Comparison of ENCODE assay signal across 8 mouse cellular contexts in the genomic region with DNA sequence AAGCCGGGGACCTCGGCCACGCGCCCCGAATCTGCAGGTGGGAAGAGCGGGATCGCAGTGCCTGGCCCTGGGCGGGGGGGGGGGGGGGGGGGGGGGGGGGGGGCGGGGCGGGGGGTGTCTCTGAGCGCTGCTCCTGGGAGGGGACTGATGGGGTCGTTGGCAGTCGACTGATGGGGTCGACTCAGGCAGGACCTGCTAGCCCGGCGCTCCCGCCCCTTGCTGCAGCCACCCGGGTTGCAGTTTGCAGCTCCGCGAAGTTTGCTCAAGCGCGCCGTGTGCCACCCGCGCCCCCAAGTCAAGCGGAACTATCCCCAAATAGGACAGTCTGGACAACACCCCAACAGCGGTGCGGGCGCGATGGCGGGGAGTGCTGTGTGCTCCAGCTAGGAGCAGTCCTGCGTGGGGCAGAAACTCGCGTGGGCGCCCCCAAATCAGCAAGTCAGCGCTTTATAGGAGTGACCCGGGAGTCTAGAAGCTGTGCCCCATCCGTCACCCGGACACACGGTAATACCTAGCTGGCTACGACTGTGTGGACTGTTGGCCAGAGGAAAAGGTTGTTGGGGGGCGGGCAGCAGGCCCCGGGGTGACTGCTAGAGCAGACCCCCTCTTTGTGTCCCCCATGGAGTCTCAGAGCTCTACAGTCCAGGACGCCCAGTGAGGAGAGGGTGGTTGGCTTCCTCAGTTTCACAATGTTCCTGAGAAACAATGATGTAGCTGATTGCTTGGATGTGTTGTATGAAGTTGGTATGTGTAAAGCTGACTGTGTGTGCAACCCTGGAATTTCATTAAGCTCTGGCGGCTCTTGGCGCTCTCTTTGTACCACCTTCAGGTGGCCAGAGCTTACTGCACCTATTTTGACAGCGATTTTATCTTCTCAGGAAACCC. TPM values are rescaled to one million over a fixed set of nuclear protein-coding genes. Genes with fewer than 3 reads are reported as not detected.
DNase-seq lines count a peak whose midpoint lies in the region; ATAC-seq and TF ChIP-seq lines count a peak whose summit lies in the region.

No protein-coding gene starts in this region.

- H3K9me3 ChIP-seq in limb, embryonic 10.5 days (replicated peaks), result no peaks in the 10 kb centered on the region
- H3K9me3 ChIP-seq in midbrain, embryonic 10.5 days (replicated peaks), result 0 out of 2 replicates have a peak, but pooled peaks cover 2% of the 10 kb centered on the region

- H3K27ac ChIP-seq in limb, embryonic 10.5 days, result peak overlapping the region; percentile 89
- peak overlapping the region; percentile 91 for H3K27ac ChIP-seq in midbrain, embryonic 10.5 days (replicated peaks)
- peak overlapping the region; percentile 69 for H3K27ac ChIP-seq in small intestine, adult 2 months (ENCODE audit: insufficient read depth, low read depth, low read length)

- TF ChIP-seq CTCF in small intestine, adult 2 months (IDR thresholded peaks at IDR 0.05; ENCODE audit: extremely low read depth, insufficient read length, insufficient replicate concordance, low read depth, low read length), result peak; percentile 68; the same call in 1 of the 2 replicates

- peak; percentile 78 for ATAC-seq in common myeloid progenitor, adult 5-6 weeks (replicated peaks; ENCODE audit: low read depth, poor library complexity, severe bottlenecking)

- H3K4me1 ChIP-seq in limb, embryonic 10.5 days, result peaks cover 19% of the 10 kb centered on the region
- H3K4me1 ChIP-seq in midbrain, embryonic 10.5 days, result peaks cover 27% of the 10 kb centered on the region
- H3K4me1 ChIP-seq in small intestine, adult 2 months (ENCODE audit: control insufficient read depth, insufficient read depth, insufficient read length, low read length), result 0 out of 2 replicates have a peak, but pooled peaks cover 4% of the 10 kb centered on the region

- intact Hi-C loops in gastrocnemius, postnatal 14 days (cut with DNase I; ENCODE audit: low total_unique reads), result no loop called here

- no peaks in the 10 kb centered on the region for H3K27me3 ChIP-seq in limb, embryonic 10.5 days (ENCODE audit: low read depth, poor library complexity, severe bottlenecking)
- H3K27me3 ChIP-seq in midbrain, embryonic 10.5 days (ENCODE audit: low read depth, poor library complexity, severe bottlenecking), result 0 out of 2 replicates have a peak, but pooled peaks cover 3% of the 10 kb centered on the region
- no peaks in the 10 kb centered on the region for H3K27me3 ChIP-seq in small intestine, adult 2 months (ENCODE audit: control insufficient read depth, insufficient read depth, low read length)

- DNase-seq in cerebellum, adult 18-20 months, result peak; percentile 12 to 22
- DNase-seq in cerebellum, adult 11-12 months, result no peak
- DNase-seq in gastrocnemius, postnatal 14 days, result peak; percentile 42
- peak; percentile 12 for DNase-seq in induced T-regulatory cell, adult 2 months (ENCODE audit: low read depth)
- peak; percentile 82 for DNase-seq in limb, embryonic 10.5 days (ENCODE audit: low spot score)
- peak; percentile 84 for DNase-seq in midbrain, embryonic 10.5 days (ENCODE audit: low spot score)

- no peak for TF ChIP-seq POLR2A in small intestine, adult 2 months (IDR thresholded peaks at IDR 0.05; ENCODE audit: low read depth, low read length)

- WGBS in limb, embryonic 10.5 days, result under 1% methylated on average over 37 of the region's 47 CpGs
- under 1% methylated on average over 40 of the region's 47 CpGs for WGBS in midbrain, embryonic 10.5 days
- WGBS in small intestine, adult 2 months, result under 1% methylated on average over 39 of the region's 47 CpGs

- no peaks in the 10 kb centered on the region for H3K36me3 ChIP-seq in limb, embryonic 10.5 days
- no peaks in the 10 kb centered on the region for H3K36me3 ChIP-seq in midbrain, embryonic 10.5 days
- H3K36me3 ChIP-seq in small intestine, adult 2 months (ENCODE audit: control insufficient read depth, insufficient read depth, low read length), result no peaks in the 10 kb centered on the region

- H3K4me3 ChIP-seq in limb, embryonic 10.5 days, result peak overlapping the region; percentile 71
- peak overlapping the region; percentile 78 for H3K4me3 ChIP-seq in midbrain, embryonic 10.5 days
- H3K4me3 ChIP-seq in small intestine, adult 2 months (ENCODE audit: low read depth, low read length), result peak overlapping the region; percentile 79

RNA-seq across cellular contexts. Expression of a gene that starts 0.6 kb away (rescaled TPM):
- 0.29 and 0.32 TPM in 2 replicates for total RNA-seq in common myeloid progenitor, adult 5-6 weeks (2017)
- 1 to 10 TPM; 9.3 to 9.8 TPM for total RNA-seq in gastrocnemius, postnatal 14 days (2021)
- 4.7 and 9.8 TPM in 2 replicates for polyA plus RNA-seq in limb, embryonic 10.5 days (2016; fragmentation: Nextera tagmentation; extraction: Ambion mirVana)
- 11.7 and 15.3 TPM in 2 replicates for polyA plus RNA-seq in midbrain, embryonic 10.5 days (2016; fragmentation: Nextera tagmentation; extraction: Ambion mirVana)
- polyA plus RNA-seq in small intestine, adult 2 months (2012; rRNA removed), result 1.0 and 1.7 TPM in 2 replicates
